Mouse (Mus musculus) brain, embryonic 14.5 days (tissue): Measurements from ENCODE around the gene Vangl2.

Source experiments
- CTCF ChIP-seq: fragments of 200-500 bp; IDR thresholded peaks from 2 replicates; pipeline ENCODE4 v1.5.1; 2012; ENCODE audit warnings: inconsistent platforms, mild to moderate bottlenecking, moderate library complexity, borderline replicate concordance; ENCODE audit not compliant: insufficient read depth, insufficient read length; ENCODE audit errors: extremely low read depth
- POLR2A ChIP-seq: fragments of 200-500 bp; IDR thresholded peaks from 2 replicates; pipeline ENCODE4 v1.6.1; 2012; ENCODE audit warnings: mild to moderate bottlenecking, inconsistent platforms, borderline replicate concordance; ENCODE audit not compliant: poor library complexity, insufficient read depth, insufficient read length, severe bottlenecking; ENCODE audit errors: extremely low read depth

DNA sequence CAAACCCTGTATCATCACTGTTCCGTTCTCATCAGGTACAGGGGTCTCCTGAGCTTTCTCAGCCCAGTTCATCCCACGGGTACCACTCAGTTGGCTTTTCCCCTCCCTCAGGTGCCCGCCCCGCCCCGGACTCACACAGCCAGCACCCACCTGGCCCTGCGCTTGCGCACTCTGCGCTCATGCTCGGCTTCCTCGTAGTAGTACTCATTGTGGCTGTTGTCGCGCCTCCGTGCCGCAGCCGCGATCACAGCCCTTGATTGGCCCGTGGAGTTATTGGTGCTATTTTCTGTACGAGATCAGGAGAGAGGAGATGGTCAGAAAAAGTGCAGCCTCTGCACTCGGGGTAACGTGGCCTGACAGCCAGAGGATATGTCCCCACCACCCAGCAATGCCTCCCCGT lies 20.5 kb downstream of the Vangl2 start:
- TF ChIP-seq CTCF = no peak
- TF ChIP-seq POLR2A = no peak
